Mouse (Mus musculus) cortical plate, adult 2 months (tissue): Measurements from ENCODE around the gene Eng.

Experiments
- CTCF ChIP-seq: fragments of 200-500 bp; IDR thresholded peaks from 2 replicates; pipeline ENCODE4 v1.5.1; 2011; ENCODE audit warnings: mild to moderate bottlenecking, control low read depth, low read length; ENCODE audit not compliant: insufficient read depth; ENCODE audit errors: extremely low read depth
- POLR2A ChIP-seq: fragments of 200-500 bp; IDR thresholded peaks from 2 replicates; pipeline ENCODE4 v1.6.1; 2011; ENCODE audit warnings: mild to moderate bottlenecking, low read length, control low read depth; ENCODE audit not compliant: insufficient read depth; ENCODE audit errors: extremely low read depth

- TF ChIP-seq CTCF (no peak), POLR2A (no peak)
Observed at GRCm38 (mm10) chr2:32633660-32634059, 12.7 kb upstream of the Eng start.
